Mouse (Mus musculus) hindbrain, embryonic 16.5 days (tissue): ENCODE results near the gene Gnptab. TPM values are rescaled to one million over a fixed set of nuclear protein-coding genes. Genes with fewer than 3 reads are reported as not detected.

Experiments used
- ATAC-seq: fragments of 200-750 bp; cut with Nextera tagmentation; 2 replicates; pipeline ENCODE4 v1.8.0; 2017; ENCODE audit warnings: moderate TSS enrichment, moderate library complexity
- H3K27ac ChIP-seq: fragments of 300-500 bp; sonication (generic); 2 replicates; pipeline ENCODE4 v1.5.1; 2014; ENCODE audit warnings: low read depth, mild to moderate bottlenecking, control low read depth, low read length, moderate library complexity
- H3K27me3 ChIP-seq: fragments of 300-500 bp; sonication (generic); replicated peaks from 2 replicates; pipeline ENCODE4 v1.6.1; 2014; ENCODE audit warnings: low read length; ENCODE audit not compliant: control insufficient read depth, insufficient read depth
- H3K36me3 ChIP-seq: fragments of 300-500 bp; sonication (generic); 2 replicates; pipeline ENCODE4 v1.6.1; 2014; ENCODE audit warnings: mild to moderate bottlenecking, low read length, moderate library complexity, mixed read lengths; ENCODE audit not compliant: control insufficient read depth, insufficient read depth
- H3K4me1 ChIP-seq: fragments of 300-500 bp; sonication (generic); 2 replicates; pipeline ENCODE4 v1.6.1; 2014; ENCODE audit warnings: low read depth, low read length; ENCODE audit not compliant: control insufficient read depth, insufficient read depth
- H3K4me2 ChIP-seq: fragments of 300-500 bp; sonication (generic); 2 replicates; pipeline ENCODE4 v1.6.1; 2014; ENCODE audit warnings: mild to moderate bottlenecking, low read length, control low read depth, moderate library complexity
- H3K4me3 ChIP-seq: fragments of 300-500 bp; sonication (generic); 2 replicates; pipeline ENCODE4 v1.5.1; 2014; ENCODE audit warnings: mild to moderate bottlenecking, low read length, control low read depth, moderate library complexity
- H3K9ac ChIP-seq: fragments of 300-500 bp; sonication (generic); 2 replicates; pipeline ENCODE4 v1.6.1; 2014; ENCODE audit warnings: low read depth, mild to moderate bottlenecking, control low read depth, low read length, moderate library complexity
- H3K9me3 ChIP-seq: fragments of 300-500 bp; sonication (generic); 2 replicates; pipeline ENCODE4 v1.6.1; 2014; ENCODE audit warnings: mild to moderate bottlenecking, low read length, moderate library complexity; ENCODE audit not compliant: control insufficient read depth
- WGBS: fragments of 180-500 bp; shearing (Covaris S2); extraction: QIAGEN DNeasy Blood & Tissue Kit; methylation state at CpG from one replicate; pipeline ENCODE4 v1.1.7; 2014; 5-methylcytosine and 5-hydroxymethylcytosine counted together
- polyA plus RNA-seq: library from polyadenylated mRNA; unstranded; fragments of >200 nt; fragmentation: Nextera tagmentation; extraction: Ambion mirVana; gene quantifications from 2 replicates; pipeline ENCODE4 v1.2.1, GENCODE M21; 2015

Gnptab gene
- polyA plus RNA-seq, 1 experiment from 2014 or later, result 20.2 TPM

GRCm38 (mm10) chr10:88351411-88352103, 27.4 kb upstream of the Gnptab start:
- Histone ChIP-seq H3K27ac (no peak overlapping the region), H3K9ac (no peak overlapping the region), H3K4me3 (no peak overlapping the region), H3K4me1 (peaks cover under 1% of the 10 kb centered on the region), H3K27me3 (peaks cover 2% of the 10 kb centered on the region; the same call in 1 of the 2 replicates), H3K4me2 (no peak overlapping the region), H3K36me3 (no peaks in the 10 kb centered on the region), H3K9me3 (no peaks in the 10 kb centered on the region)
- 71% methylated on average over 5 of the region's 5 CpGs for WGBS
- no peak for ATAC-seq

- 91% methylated on average over 2 of the region's 2 CpGs for WGBS
- H3K4me3 ChIP-seq, result no peak overlapping the region
- H3K9ac ChIP-seq, result no peak overlapping the region
- H3K4me2 ChIP-seq, result no peak overlapping the region
- no peak overlapping the region for H3K27ac ChIP-seq
- peaks cover 2% of the 10 kb centered on the region; the same call in 1 of the 2 replicates for H3K27me3 ChIP-seq
- no peaks in the 10 kb centered on the region for H3K36me3 ChIP-seq
- H3K9me3 ChIP-seq, result no peaks in the 10 kb centered on the region
- H3K4me1 ChIP-seq, result peaks cover 5% of the 10 kb centered on the region
- no peak for ATAC-seq
These were observed 26.4 kb upstream of the Gnptab start for GRCm38 (mm10) chr10:88352549-88352948.

GRCm38 (mm10) chr10:88354599-88354998, 24.3 kb upstream of the Gnptab start:
- Histone ChIP-seq H3K9ac (no peak overlapping the region), H3K4me2 (no peak overlapping the region), H3K27me3 (peaks cover 2% of the 10 kb centered on the region; the same call in 1 of the 2 replicates), H3K4me1 (peaks cover 5% of the 10 kb centered on the region), H3K4me3 (no peak overlapping the region), H3K36me3 (no peaks in the 10 kb centered on the region), H3K27ac (no peak overlapping the region), H3K9me3 (no peaks in the 10 kb centered on the region)
- ATAC-seq, result no peak
- 78% methylated on average over 5 of the region's 5 CpGs for WGBS

- H3K9me3 ChIP-seq, result no peaks in the 10 kb centered on the region
- peaks cover 2% of the 10 kb centered on the region; the same call in 1 of the 2 replicates for H3K27me3 ChIP-seq
- no peaks in the 10 kb centered on the region for H3K36me3 ChIP-seq
- 11% methylated on average over 21 of the region's 21 CpGs for WGBS
- peak overlapping the region; percentile 80 for H3K4me2 ChIP-seq
- ATAC-seq, result peak; percentile 45
- peak overlapping the region; percentile 62 for H3K4me3 ChIP-seq
- H3K9ac ChIP-seq, result peak overlapping the region; percentile 71
- peaks cover 5% of the 10 kb centered on the region for H3K4me1 ChIP-seq
- H3K27ac ChIP-seq, result no peak overlapping the region
These were observed 22.6 kb upstream of the Gnptab start for GRCm38 (mm10) chr10:88356114-88356982.

GRCm38 (mm10) chr10:88356983-88357559, 21.9 kb upstream of the Gnptab start:
- peak overlapping the region; percentile 80 for H3K4me2 ChIP-seq
- H3K36me3 ChIP-seq, result no peaks in the 10 kb centered on the region
- peak; percentile 79 for ATAC-seq
- no peaks in the 10 kb centered on the region for H3K9me3 ChIP-seq
- H3K4me3 ChIP-seq, result peak overlapping the region; percentile 62
- H3K27ac ChIP-seq, result no peak overlapping the region
- WGBS, result 4% methylated on average over 20 of the region's 47 CpGs
- H3K27me3 ChIP-seq, result peaks cover 2% of the 10 kb centered on the region; the same call in 1 of the 2 replicates
- H3K4me1 ChIP-seq, result peaks cover 5% of the 10 kb centered on the region
- H3K9ac ChIP-seq, result peak overlapping the region; percentile 71

GRCm38 (mm10) chr10:88362218-88362617, 16.7 kb upstream of the Gnptab start:
- no peak overlapping the region for H3K27ac ChIP-seq
- H3K4me3 ChIP-seq, result no peak overlapping the region
- no peak overlapping the region for H3K4me2 ChIP-seq
- H3K9ac ChIP-seq, result no peak overlapping the region
- H3K4me1 ChIP-seq, result no peaks in the 10 kb centered on the region; the same call in 1 of the 2 replicates
- H3K9me3 ChIP-seq, result no peaks in the 10 kb centered on the region
- H3K27me3 ChIP-seq, result no peaks in the 10 kb centered on the region
- WGBS, result 82% methylated on average over 1 of the region's 1 CpGs
- ATAC-seq, result no peak
- H3K36me3 ChIP-seq, result no peaks in the 10 kb centered on the region

GRCm38 (mm10) chr10:88364221-88364620, 14.7 kb upstream of the Gnptab start:
- 83% methylated on average over 3 of the region's 3 CpGs for WGBS
- Histone ChIP-seq H3K4me1 (no peaks in the 10 kb centered on the region), H3K9me3 (no peaks in the 10 kb centered on the region), H3K36me3 (no peaks in the 10 kb centered on the region), H3K27me3 (no peaks in the 10 kb centered on the region), H3K4me3 (no peak overlapping the region), H3K9ac (no peak overlapping the region), H3K4me2 (no peak overlapping the region), H3K27ac (no peak overlapping the region)
- ATAC-seq, result no peak

GRCm38 (mm10) chr10:88369233-88369632, 9.7 kb upstream of the Gnptab start:
- Histone ChIP-seq H3K27ac (no peak overlapping the region), H3K4me1 (no peaks in the 10 kb centered on the region), H3K4me2 (no peak overlapping the region), H3K9me3 (no peaks in the 10 kb centered on the region), H3K4me3 (no peak overlapping the region), H3K27me3 (no peaks in the 10 kb centered on the region), H3K9ac (no peak overlapping the region), H3K36me3 (no peaks in the 10 kb centered on the region)
- 58% methylated on average over 4 of the region's 4 CpGs for WGBS
- ATAC-seq, result no peak

GRCm38 (mm10) chr10:88371793-88372192, 7.1 kb upstream of the Gnptab start:
- Histone ChIP-seq H3K4me1 (peaks cover 2% of the 10 kb centered on the region; the same call in 1 of the 2 replicates), H3K4me2 (no peak overlapping the region), H3K27ac (no peak overlapping the region), H3K9me3 (no peaks in the 10 kb centered on the region), H3K36me3 (no peaks in the 10 kb centered on the region), H3K27me3 (no peaks in the 10 kb centered on the region), H3K9ac (no peak overlapping the region), H3K4me3 (no peak overlapping the region)
- 5% methylated on average over 2 of the region's 2 CpGs for WGBS
- ATAC-seq, result no peak
